Mouse (Mus musculus) adrenal gland, adult 18-20 months (tissue): ENCODE data around the gene Ostm1. TPM values are rescaled to one million over a fixed set of nuclear protein-coding genes. Genes with fewer than 3 reads are reported as not detected.

Source experiments
- DNase-seq, 2 experiments: peaks; one replicate each; pipeline ENCODE4 v3.0.0; 2021 to 2022; ENCODE audit warnings: low spot score in 2 of 2
- total RNA-seq, 2 experiments: library from RNA; stranded (reverse); gene quantifications; 1 replicate in 1 of 2; 2 replicates in 1 of 2; pipeline ENCODE4 v1.2.3; 2021

Gene Ostm1
- total RNA-seq, 2 experiments from 2014 or later: 23.4 to 25.8 TPM

DNA sequence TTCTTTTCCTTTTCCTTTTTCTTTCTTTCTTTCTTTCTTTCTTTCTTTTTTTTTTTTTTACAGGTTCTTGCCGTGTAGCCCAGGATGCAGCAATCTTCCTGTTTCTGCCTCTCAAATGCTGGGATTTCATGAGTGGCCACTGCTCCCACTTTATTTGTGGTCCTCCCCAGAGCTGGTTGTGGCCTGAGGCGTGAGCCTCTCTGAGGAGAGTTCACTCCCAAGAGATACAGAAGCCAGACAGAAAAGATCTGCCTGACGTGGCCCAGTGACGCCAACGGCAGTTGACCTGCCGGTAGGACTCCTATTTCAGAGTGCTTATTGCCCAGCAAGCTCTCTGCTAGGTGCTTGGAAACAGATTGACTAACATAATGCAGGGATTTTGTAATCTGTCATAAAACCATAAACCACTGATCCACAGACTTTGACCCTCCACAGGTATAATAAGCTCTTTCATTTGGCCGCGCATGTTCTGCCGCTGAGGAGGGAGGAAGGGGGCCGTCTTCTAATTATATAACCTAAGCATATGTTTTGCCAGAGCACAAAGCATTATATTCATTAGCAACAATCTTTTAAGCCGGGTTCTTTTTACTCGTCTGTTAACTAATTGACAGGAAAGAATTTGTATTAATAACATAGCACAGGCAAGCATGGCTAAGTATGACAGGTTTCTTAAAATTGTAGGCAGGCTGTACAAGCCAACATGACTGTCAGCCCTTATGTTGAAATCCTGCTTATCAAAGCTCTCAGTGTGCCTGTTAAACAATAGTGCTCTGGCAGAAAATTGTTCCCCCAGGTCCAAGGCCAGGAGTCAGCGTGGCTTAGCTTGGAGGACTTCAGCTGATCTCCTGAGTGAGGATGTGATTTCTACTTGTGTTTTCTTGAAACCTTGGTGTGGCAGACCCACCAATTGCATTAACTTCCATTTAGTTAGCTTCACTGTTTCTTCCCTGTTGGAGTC is 139.9 kb downstream of the Ostm1 start:
- no peak for DNase-seq

DNA sequence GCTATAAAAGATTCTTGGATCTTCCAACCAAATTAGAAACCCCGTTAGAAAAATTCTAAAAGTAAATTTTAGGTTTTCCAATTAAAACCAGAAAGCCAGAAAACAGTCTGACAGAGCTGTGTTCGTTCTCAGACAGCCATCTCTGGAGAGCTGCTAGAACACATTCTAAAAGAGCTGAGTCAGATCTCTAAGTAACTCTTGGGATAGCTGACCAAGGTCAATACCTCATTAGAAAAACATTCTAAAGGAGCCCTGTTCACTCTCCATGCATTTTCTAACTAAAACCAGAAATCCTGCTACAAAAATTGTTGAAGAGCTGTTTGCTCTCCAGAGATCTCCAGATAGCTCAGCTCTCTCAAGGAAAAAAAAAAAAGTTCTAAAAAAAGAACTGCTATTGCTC is 146.0 kb downstream of the Ostm1 start:
- DNase-seq: no peak

GRCm38 (mm10) chr10:42734546-42735060 is 151.0 kb downstream of the Ostm1 start:
- DNase-seq: peak in 1 of 2 experiments; percentile 41

- DNase-seq: no peak
Measured at GRCm38 (mm10) chr10:42751813-42752212, 168.2 kb downstream of the Ostm1 start.

Other genes starting within 250 kb of the Ostm1 start
- 10 to 100 TPM; 21.7 to 28.4 TPM for gene Afg1l, start 105.3 kb upstream of the Ostm1 start, total RNA-seq
- 100 to 1,000 TPM; 254 to 276 TPM for gene Snx3, start 81.8 kb upstream of the Ostm1 start, total RNA-seq
- not detected for gene Nr2e1, start 190 bp upstream of the Ostm1 start, total RNA-seq
- 10 to 100 TPM; 53.4 to 84.2 TPM for gene Sec63, start 177.7 kb downstream of the Ostm1 start, total RNA-seq